Mouse (Mus musculus) ES-E14 (cell line): ENCODE data around the gene D10Jhu81e.

Experiments used
- CHD2 ChIP-seq: IDR thresholded peaks from 2 replicates; pipeline ENCODE4 v1.6.1; 2014; ENCODE audit warnings: mild to moderate bottlenecking, low read depth, low read length, inconsistent platforms
- HCFC1 ChIP-seq: IDR thresholded peaks from 2 replicates; pipeline ENCODE4 v1.6.1; 2012; ENCODE audit warnings: low read length, inconsistent platforms, borderline replicate concordance; ENCODE audit not compliant: insufficient read depth
- MAFK ChIP-seq: IDR thresholded peaks from 2 replicates; pipeline ENCODE4 v1.6.1; 2014; ENCODE audit warnings: mild to moderate bottlenecking, low read depth, low read length, inconsistent platforms; ENCODE audit not compliant: insufficient read depth

- TF ChIP-seq MAFK (0 out of 2 replicates have a peak, but pooled peaks have one; percentile 17), CHD2 (no peak), HCFC1 (no peak)
Measured at GRCm38 (mm10) chr10:78183577-78183976, 14.0 kb upstream of the D10Jhu81e start.
